Mouse (Mus musculus): ENCODE data around the gene Ehhadh.

Ehhadh gene

GRCm38 (mm10) chr16:21793875-21794696 is 6.5 kb upstream of the Ehhadh start, which contains the start of gene Map3k13:
Gene Map3k13, plus strand, starts transcription at chr16:21794346.
- peak; percentile 96 to 97 for DNase-seq

GRCm38 (mm10) chr16:21793080-21793810 is 5.6 kb upstream of the Ehhadh start:
- peak; percentile 45 to 57 for DNase-seq

- peak; percentile 50 to 62 for DNase-seq
These were observed 4.2 kb upstream of the Ehhadh start for GRCm38 (mm10) chr16:21791779-21792178.

GRCm38 (mm10) chr16:21790469-21790868 is 2.9 kb upstream of the Ehhadh start:
- no peak for DNase-seq

GRCm38 (mm10) chr16:21789180-21789579 is 1.6 kb upstream of the Ehhadh start:
- DNase-seq = no peak

- DNase-seq = no peak
These were observed 974 bp upstream of the Ehhadh start for GRCm38 (mm10) chr16:21788581-21788980.

GRCm38 (mm10) chr16:21786317-21786716 is 1.3 kb downstream of the Ehhadh start:
- DNase-seq = no peak

GRCm38 (mm10) chr16:21785000-21785399 is 2.6 kb downstream of the Ehhadh start:
- DNase-seq = no peak

- DNase-seq = no peak
These were observed 4.8 kb downstream of the Ehhadh start for GRCm38 (mm10) chr16:21782807-21783206.

- DNase-seq = no peak
These were observed 5.7 kb downstream of the Ehhadh start for GRCm38 (mm10) chr16:21781895-21782294.

- DNase-seq = no peak
These were observed 6.3 kb downstream of the Ehhadh start for GRCm38 (mm10) chr16:21781277-21781676.

- DNase-seq = no peak
These were observed 8.5 kb downstream of the Ehhadh start for GRCm38 (mm10) chr16:21779149-21779548.

- peak; percentile 19 to 27 for DNase-seq
These were observed 9.2 kb downstream of the Ehhadh start for GRCm38 (mm10) chr16:21778293-21778866.

- no peak for DNase-seq
These were observed 12.9 kb downstream of the Ehhadh start for GRCm38 (mm10) chr16:21774725-21775124.

GRCm38 (mm10) chr16:21769667-21770066 is 17.9 kb downstream of the Ehhadh start:
- DNase-seq = peak; percentile 17 to 28

GRCm38 (mm10) chr16:21768255-21768654 is 19.4 kb downstream of the Ehhadh start:
- DNase-seq = no peak

- DNase-seq = no peak
These were observed 29.2 kb downstream of the Ehhadh start for GRCm38 (mm10) chr16:21758447-21758846.

- DNase-seq = no peak
These were observed 44.2 kb downstream of the Ehhadh start for GRCm38 (mm10) chr16:21743401-21743800.

- DNase-seq = no peak
These were observed 44.7 kb downstream of the Ehhadh start for GRCm38 (mm10) chr16:21742898-21743297.

GRCm38 (mm10) chr16:21742191-21742870 is 45.3 kb downstream of the Ehhadh start:
- no peak for DNase-seq

- no peak for DNase-seq
These were observed 46.1 kb downstream of the Ehhadh start for GRCm38 (mm10) chr16:21741542-21741941.

- no peak for DNase-seq
These were observed 52.0 kb downstream of the Ehhadh start for GRCm38 (mm10) chr16:21735638-21736037.

GRCm38 (mm10) chr16:21727897-21728364 is 59.7 kb downstream of the Ehhadh start:
- DNase-seq = peak; percentile 78

Data from B cell, adult 2 months (primary cell).